Mouse (Mus musculus) spleen, postnatal 4 days (tissue): ENCODE measurements around the gene Cttnbp2nl.

Experiments used
- DNase-seq, 2 experiments: peaks; one replicate each; pipeline ENCODE4 v3.0.0; 2022; ENCODE audit warnings: low spot score in 2 of 2

The Cttnbp2nl gene

GRCm38 (mm10) chr3:105058627-105059513, 5.9 kb upstream of the Cttnbp2nl start:
- peak; percentile 50 to 80 for DNase-seq

DNA sequence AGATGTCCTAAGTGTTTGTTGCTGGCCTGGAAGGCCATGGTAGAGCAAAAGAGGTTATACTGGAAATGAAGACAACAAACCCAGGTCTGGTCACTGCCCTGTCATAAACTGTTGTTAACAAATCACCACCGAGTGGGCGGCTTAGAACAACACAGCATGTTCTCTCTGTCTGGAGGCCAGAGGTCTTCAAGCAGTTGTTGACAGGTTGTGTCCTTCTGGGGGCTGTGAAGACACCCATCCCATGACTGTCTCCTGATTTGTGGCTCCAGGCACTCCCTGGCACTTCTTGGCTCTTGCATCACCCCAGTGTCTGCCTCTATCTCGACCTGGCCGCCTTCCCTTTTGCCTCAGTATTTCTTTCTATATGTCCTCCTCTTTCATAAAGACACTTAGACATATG, 2.7 kb upstream of the Cttnbp2nl start:
- no peak for DNase-seq

DNA sequence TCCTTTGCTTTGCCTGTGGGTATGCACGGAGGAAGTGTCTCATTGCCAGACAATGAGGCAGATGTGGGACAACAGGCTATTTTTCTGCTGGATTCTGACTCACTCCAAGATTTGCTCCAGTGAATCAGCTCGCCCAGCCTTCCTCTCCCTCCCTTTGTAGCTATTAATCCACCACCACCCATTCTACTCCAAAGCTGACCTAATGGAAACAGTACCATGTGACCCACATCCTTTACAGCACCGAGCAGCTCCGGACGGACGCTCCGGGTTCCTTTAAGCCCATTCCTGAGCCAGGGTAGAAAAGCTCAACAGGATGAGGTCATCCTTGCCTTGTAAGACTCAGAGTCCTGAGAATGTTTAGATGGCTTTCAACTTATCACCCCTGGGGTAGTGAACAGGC, 2.0 kb upstream of the Cttnbp2nl start:
- DNase-seq: no peak

GRCm38 (mm10) chr3:105053698-105054001, 704 bp upstream of the Cttnbp2nl start:
- no peak for DNase-seq

- no peak for DNase-seq
Measured at GRCm38 (mm10) chr3:105052171-105052936, 592 bp downstream of the Cttnbp2nl start.

DNA sequence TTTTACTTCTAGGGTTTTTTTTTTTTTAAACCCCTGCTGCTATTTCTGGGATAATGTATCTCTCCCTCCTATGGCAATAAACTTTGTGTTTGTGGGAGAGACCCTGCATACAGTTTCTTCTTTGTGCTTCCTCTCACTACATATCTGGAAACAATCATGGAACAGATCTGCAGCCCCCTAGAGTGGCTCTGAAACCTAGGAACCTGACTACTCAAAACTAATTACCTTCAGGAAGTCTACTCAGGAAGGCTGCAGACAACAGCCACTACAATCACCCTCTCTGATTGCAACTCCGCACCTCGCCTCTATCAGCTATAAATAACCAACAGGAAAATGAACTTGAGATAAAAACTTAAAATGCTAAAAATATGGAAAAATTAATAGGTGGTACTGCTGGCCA, 1.8 kb downstream of the Cttnbp2nl start:
- DNase-seq: no peak

- DNase-seq: no peak
Measured at GRCm38 (mm10) chr3:105049848-105050247, 3.1 kb downstream of the Cttnbp2nl start.

- no peak for DNase-seq
Measured at GRCm38 (mm10) chr3:105047616-105048015, 5.3 kb downstream of the Cttnbp2nl start.

- no peak for DNase-seq
Measured at GRCm38 (mm10) chr3:105046870-105047269, 6.1 kb downstream of the Cttnbp2nl start.

GRCm38 (mm10) chr3:105043746-105044145, 9.2 kb downstream of the Cttnbp2nl start:
- DNase-seq: no peak

- no peak for DNase-seq
Measured at GRCm38 (mm10) chr3:105040983-105041625, 11.8 kb downstream of the Cttnbp2nl start.

DNA sequence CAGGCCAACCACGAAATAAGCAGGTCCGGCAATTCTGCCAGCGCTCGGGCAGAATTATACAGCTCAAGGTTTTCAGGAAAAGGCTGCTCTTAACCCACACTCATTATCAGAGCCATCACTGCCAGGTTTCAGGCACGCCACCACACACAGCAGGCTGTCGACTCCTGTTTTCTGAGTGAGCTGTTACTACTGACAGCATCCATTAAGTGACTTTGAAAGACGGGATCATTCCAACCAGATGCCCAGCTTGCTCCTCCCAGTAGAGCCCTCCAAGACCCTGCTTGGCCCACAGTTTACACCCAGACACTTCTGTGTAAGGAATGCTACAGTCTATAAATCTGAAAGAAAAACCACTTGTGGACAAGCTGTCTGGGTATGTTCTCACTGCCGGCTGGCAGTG, 12.9 kb downstream of the Cttnbp2nl start:
- no peak for DNase-seq

GRCm38 (mm10) chr3:105037240-105037770, 15.6 kb downstream of the Cttnbp2nl start:
- DNase-seq: no peak

- DNase-seq: no peak
Measured at GRCm38 (mm10) chr3:105036281-105036847, 16.6 kb downstream of the Cttnbp2nl start.

DNA sequence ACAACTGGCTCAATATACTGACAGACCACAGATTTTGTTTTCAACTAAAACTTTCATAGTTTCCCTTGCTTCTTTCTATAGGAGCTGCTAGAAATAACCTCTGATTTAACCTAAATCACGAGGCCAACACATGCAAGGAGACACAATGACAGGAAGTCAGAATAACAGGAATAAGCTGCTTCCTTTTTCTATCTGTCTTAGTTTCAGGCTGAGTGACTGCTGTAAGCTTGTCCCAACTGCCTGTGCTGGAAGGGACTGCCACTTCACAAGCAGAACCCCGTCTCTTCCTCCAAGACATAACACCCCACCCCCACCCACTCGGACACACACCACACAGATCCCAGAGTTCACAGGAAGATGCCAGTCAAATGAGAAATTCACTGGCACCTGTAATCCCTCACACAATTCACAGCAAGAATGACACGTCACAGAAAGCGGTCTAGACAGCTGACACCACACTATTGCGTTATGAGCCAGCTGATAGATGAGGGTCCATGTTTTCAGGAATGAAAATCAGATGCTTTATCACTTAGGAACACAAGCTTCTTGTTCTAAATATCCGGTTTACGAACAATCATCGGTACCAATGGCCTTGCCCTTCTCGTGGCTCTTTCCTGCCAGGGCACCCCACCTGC, 29.5 kb downstream of the Cttnbp2nl start:
- DNase-seq: no peak

- DNase-seq: no peak
Measured at GRCm38 (mm10) chr3:105019826-105020692, 32.9 kb downstream of the Cttnbp2nl start.

DNA sequence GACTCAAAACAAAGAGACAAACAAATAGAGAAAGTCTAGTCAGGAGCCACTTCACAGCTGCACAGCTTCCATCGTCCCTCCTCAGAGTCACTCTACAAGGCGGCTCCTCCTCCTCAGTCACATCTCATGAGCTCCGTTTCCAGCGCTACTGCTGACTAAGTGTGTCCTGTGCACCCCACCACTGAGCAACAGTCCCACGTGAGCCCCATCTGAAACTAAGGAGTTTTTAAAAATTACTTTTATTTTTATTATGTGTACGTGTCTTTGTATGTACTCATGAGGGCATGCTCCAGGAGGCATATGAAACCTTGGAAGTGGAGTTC, 34.2 kb downstream of the Cttnbp2nl start:
- DNase-seq: no peak

GRCm38 (mm10) chr3:105018085-105018782, 34.7 kb downstream of the Cttnbp2nl start:
- no peak for DNase-seq

GRCm38 (mm10) chr3:105017314-105017713, 35.6 kb downstream of the Cttnbp2nl start:
- no peak for DNase-seq

DNA sequence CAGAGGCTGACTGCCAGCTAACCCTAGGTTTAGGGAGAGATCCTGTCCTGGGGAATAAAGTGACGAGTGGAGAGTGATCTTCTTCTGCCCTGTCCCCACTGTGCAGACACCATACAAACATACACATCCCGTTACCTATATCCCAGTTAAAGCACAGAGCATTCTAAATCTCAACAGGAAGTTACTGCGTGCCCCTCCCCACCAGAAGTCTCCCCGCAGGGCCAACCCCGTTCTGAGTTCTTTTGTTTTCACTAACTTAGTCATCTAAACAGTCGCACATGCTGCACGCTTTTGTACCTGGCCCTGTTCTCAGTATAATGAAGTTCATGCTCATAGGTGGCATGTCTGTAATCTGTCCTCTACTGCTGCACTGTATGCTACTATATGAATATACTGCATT, 36.7 kb downstream of the Cttnbp2nl start:
- no peak for DNase-seq
